Mouse (Mus musculus): Measurements from ENCODE around the gene Rbfox3. TPM values are rescaled to one million over a fixed set of nuclear protein-coding genes. Genes with fewer than 3 reads are reported as not detected.

Rbfox3 gene
- polyA plus RNA-seq, 1 experiment: 117 TPM

- peaks cover 20% of the 10 kb centered on the region for H3K4me1 ChIP-seq (ENCODE audit: control insufficient read depth, insufficient read depth, low read length)
- TF ChIP-seq CTCF (IDR thresholded peaks at IDR 0.05; ENCODE audit: extremely low read depth, insufficient read depth, low read length) (peak; percentile 32), POLR2A (IDR thresholded peaks at IDR 0.05; ENCODE audit: extremely low read depth, insufficient read depth, low read length) (no peak)
- no peak overlapping the region for H3K4me3 ChIP-seq (ENCODE audit: insufficient read depth, low read length)
- peak overlapping the region; percentile 85 for H3K27ac ChIP-seq (ENCODE audit: insufficient read depth, low read length)
These were observed 36.0 kb downstream of the Rbfox3 start for GRCm38 (mm10) chr11:118875243-118875897.

- TF ChIP-seq POLR2A (IDR thresholded peaks at IDR 0.05; ENCODE audit: extremely low read depth, insufficient read depth, low read length): no peak
- no peak for TF ChIP-seq CTCF (IDR thresholded peaks at IDR 0.05; ENCODE audit: extremely low read depth, insufficient read depth, low read length)
- Histone ChIP-seq H3K4me1 (ENCODE audit: control insufficient read depth, insufficient read depth, low read length) (peaks cover 20% of the 10 kb centered on the region), H3K27ac (ENCODE audit: insufficient read depth, low read length) (peak overlapping the region; percentile 85), H3K4me3 (ENCODE audit: insufficient read depth, low read length) (no peak overlapping the region)
These were observed 36.8 kb downstream of the Rbfox3 start for GRCm38 (mm10) chr11:118874487-118875095.

- peak overlapping the region; percentile 85; the same call in 1 of the 2 replicates for H3K27ac ChIP-seq (ENCODE audit: insufficient read depth, low read length)
- H3K4me1 ChIP-seq (ENCODE audit: control insufficient read depth, insufficient read depth, low read length): peaks cover 18% of the 10 kb centered on the region
- no peak overlapping the region for H3K4me3 ChIP-seq (ENCODE audit: insufficient read depth, low read length)
- TF ChIP-seq POLR2A (IDR thresholded peaks at IDR 0.05; ENCODE audit: extremely low read depth, insufficient read depth, low read length): no peak
- no peak for TF ChIP-seq CTCF (IDR thresholded peaks at IDR 0.05; ENCODE audit: extremely low read depth, insufficient read depth, low read length)
These were observed 37.4 kb downstream of the Rbfox3 start for GRCm38 (mm10) chr11:118874022-118874421.

- Histone ChIP-seq H3K4me3 (ENCODE audit: insufficient read depth, low read length) (no peak overlapping the region), H3K4me1 (ENCODE audit: control insufficient read depth, insufficient read depth, low read length) (peaks cover 17% of the 10 kb centered on the region), H3K27ac (ENCODE audit: insufficient read depth, low read length) (no peak overlapping the region)
- no peak for TF ChIP-seq POLR2A (IDR thresholded peaks at IDR 0.05; ENCODE audit: extremely low read depth, insufficient read depth, low read length)
- TF ChIP-seq CTCF (IDR thresholded peaks at IDR 0.05; ENCODE audit: extremely low read depth, insufficient read depth, low read length): no peak
These were observed 39.9 kb downstream of the Rbfox3 start for GRCm38 (mm10) chr11:118871527-118871926.

GRCm38 (mm10) chr11:118863360-118863759, 48.0 kb downstream of the Rbfox3 start:
- Histone ChIP-seq H3K27ac (ENCODE audit: insufficient read depth, low read length) (peak overlapping the region; percentile 57), H3K4me3 (ENCODE audit: insufficient read depth, low read length) (no peak overlapping the region), H3K4me1 (ENCODE audit: control insufficient read depth, insufficient read depth, low read length) (peaks cover 16% of the 10 kb centered on the region)
- TF ChIP-seq POLR2A (IDR thresholded peaks at IDR 0.05; ENCODE audit: extremely low read depth, insufficient read depth, low read length) (no peak), CTCF (IDR thresholded peaks at IDR 0.05; ENCODE audit: extremely low read depth, insufficient read depth, low read length) (no peak)

- TF ChIP-seq POLR2A (IDR thresholded peaks at IDR 0.05; ENCODE audit: extremely low read depth, insufficient read depth, low read length): 0 out of 2 replicates have a peak, but pooled peaks have one; percentile 26
- no peak for TF ChIP-seq CTCF (IDR thresholded peaks at IDR 0.05; ENCODE audit: extremely low read depth, insufficient read depth, low read length)
- Histone ChIP-seq H3K27ac (ENCODE audit: insufficient read depth, low read length) (peak overlapping the region; percentile 66), H3K4me3 (ENCODE audit: insufficient read depth, low read length) (no peak overlapping the region), H3K4me1 (ENCODE audit: control insufficient read depth, insufficient read depth, low read length) (peaks cover 16% of the 10 kb centered on the region)
These were observed 49.5 kb downstream of the Rbfox3 start for GRCm38 (mm10) chr11:118861801-118862431.

- Histone ChIP-seq H3K4me1 (ENCODE audit: control insufficient read depth, insufficient read depth, low read length) (peaks cover 18% of the 10 kb centered on the region), H3K27ac (ENCODE audit: insufficient read depth, low read length) (peak overlapping the region; percentile 66), H3K4me3 (ENCODE audit: insufficient read depth, low read length) (no peak overlapping the region)
- TF ChIP-seq POLR2A (IDR thresholded peaks at IDR 0.05; ENCODE audit: extremely low read depth, insufficient read depth, low read length) (no peak), CTCF (IDR thresholded peaks at IDR 0.05; ENCODE audit: extremely low read depth, insufficient read depth, low read length) (no peak)
These were observed 50.2 kb downstream of the Rbfox3 start for GRCm38 (mm10) chr11:118861246-118861645.

GRCm38 (mm10) chr11:118860812-118861211, 50.6 kb downstream of the Rbfox3 start:
- no peak overlapping the region for H3K4me3 ChIP-seq (ENCODE audit: insufficient read depth, low read length)
- 0 out of 2 replicates have a peak overlapping the region, but pooled peaks have one; percentile 19 for H3K27ac ChIP-seq (ENCODE audit: insufficient read depth, low read length)
- H3K4me1 ChIP-seq (ENCODE audit: control insufficient read depth, insufficient read depth, low read length): peaks cover 18% of the 10 kb centered on the region
- TF ChIP-seq POLR2A (IDR thresholded peaks at IDR 0.05; ENCODE audit: extremely low read depth, insufficient read depth, low read length) (no peak), CTCF (IDR thresholded peaks at IDR 0.05; ENCODE audit: extremely low read depth, insufficient read depth, low read length) (no peak)

GRCm38 (mm10) chr11:118859839-118860238, 51.6 kb downstream of the Rbfox3 start:
- Histone ChIP-seq H3K4me3 (ENCODE audit: insufficient read depth, low read length) (no peak overlapping the region), H3K4me1 (ENCODE audit: control insufficient read depth, insufficient read depth, low read length) (peaks cover 15% of the 10 kb centered on the region), H3K27ac (ENCODE audit: insufficient read depth, low read length) (no peak overlapping the region)
- TF ChIP-seq CTCF (IDR thresholded peaks at IDR 0.05; ENCODE audit: extremely low read depth, insufficient read depth, low read length) (no peak), POLR2A (IDR thresholded peaks at IDR 0.05; ENCODE audit: extremely low read depth, insufficient read depth, low read length) (no peak)
